Mouse (Mus musculus) kidney, adult 2 months (tissue): ENCODE data around the gene Ak7. TPM values are rescaled to one million over a fixed set of nuclear protein-coding genes. Genes with fewer than 3 reads are reported as not detected.

Experiments used
- DNase-seq: peaks from one replicate; pipeline ENCODE4 v3.0.0; 2021
- H3K27ac ChIP-seq: fragments of 200-500 bp; 2 replicates; pipeline ENCODE4 v1.5.1; 2012; ENCODE audit warnings: low read depth, low read length, control low read depth, inconsistent platforms; ENCODE audit not compliant: insufficient read depth
- H3K27me3 ChIP-seq: fragments of 200-500 bp; replicated peaks from 2 replicates; pipeline ENCODE4 v1.6.1; 2012; ENCODE audit warnings: mild to moderate bottlenecking, moderate library complexity, low read length, inconsistent platforms; ENCODE audit not compliant: control insufficient read depth, insufficient read depth
- H3K36me3 ChIP-seq: fragments of 200-500 bp; 2 replicates; pipeline ENCODE4 v1.6.1; 2012; ENCODE audit warnings: mild to moderate bottlenecking, moderate library complexity, low read length, inconsistent platforms; ENCODE audit not compliant: control insufficient read depth, insufficient read depth
- H3K4me1 ChIP-seq: fragments of 200-500 bp; 2 replicates; pipeline ENCODE4 v1.6.1; 2011; ENCODE audit warnings: low read length; ENCODE audit not compliant: control insufficient read depth, insufficient read depth
- H3K4me3 ChIP-seq: fragments of 200-500 bp; 2 replicates; pipeline ENCODE4 v1.5.1; 2011; ENCODE audit warnings: mild to moderate bottlenecking, low read depth, low read length, control low read depth; ENCODE audit not compliant: insufficient read depth
- CTCF ChIP-seq: fragments of 200-500 bp; conservative IDR thresholded peaks from 2 replicates; pipeline ENCODE4 v1.5.1; 2011; ENCODE audit warnings: low read depth, mild to moderate bottlenecking, control low read depth, low read length, moderate library complexity, mixed read lengths; ENCODE audit not compliant: insufficient read depth, insufficient read length
- POLR2A ChIP-seq: fragments of 200-500 bp; IDR thresholded peaks from one replicate; pipeline ENCODE4 v1.6.1; 2011; ENCODE audit warnings: low read depth, low read length, control low read depth
- WGBS: fragments of 180-500 bp; shearing (Covaris S2); methylation state at CpG from one replicate; pipeline ENCODE4 v1.1.7; 2018; 5-methylcytosine and 5-hydroxymethylcytosine counted together
- polyA plus RNA-seq: library from polyadenylated mRNA; depleted of rRNA; stranded (reverse); fragments of >200 nt; gene quantifications from 2 replicates; pipeline ENCODE4 v1.2.3, GENCODE M21; 2012

Gene Ak7
- polyA plus RNA-seq, 1 experiment: 0.94 TPM

GRCm38 (mm10) chr12:105686791-105687190 is 19.0 kb upstream of the Ak7 start:
- no peak for DNase-seq
- Histone ChIP-seq H3K4me1 (peaks cover 7% of the 10 kb centered on the region; the same call in 1 of the 2 replicates), H3K27me3 (no peaks in the 10 kb centered on the region), H3K36me3 (no peaks in the 10 kb centered on the region), H3K27ac (peak overlapping the region; percentile 36; the same call in 1 of the 2 replicates), H3K4me3 (no peak overlapping the region)
- WGBS: 72% methylated on average over 3 of the region's 3 CpGs
- TF ChIP-seq POLR2A (no peak), CTCF (no peak)

GRCm38 (mm10) chr12:105687416-105687815 is 18.4 kb upstream of the Ak7 start:
- peaks cover 7% of the 10 kb centered on the region; the same call in 1 of the 2 replicates for H3K4me1 ChIP-seq
- H3K36me3 ChIP-seq: no peaks in the 10 kb centered on the region
- TF ChIP-seq CTCF (no peak), POLR2A (no peak)
- peak; percentile 35 for DNase-seq
- no peak overlapping the region for H3K27ac ChIP-seq
- WGBS: 48% methylated on average over 4 of the region's 4 CpGs
- H3K27me3 ChIP-seq: no peaks in the 10 kb centered on the region
- no peak overlapping the region for H3K4me3 ChIP-seq

- WGBS: 82% methylated on average over 4 of the region's 4 CpGs
- DNase-seq: no peak
- Histone ChIP-seq H3K4me3 (no peak overlapping the region), H3K4me1 (peaks cover 3% of the 10 kb centered on the region; the same call in 1 of the 2 replicates), H3K36me3 (no peaks in the 10 kb centered on the region), H3K27ac (no peak overlapping the region), H3K27me3 (no peaks in the 10 kb centered on the region)
- TF ChIP-seq POLR2A (no peak), CTCF (no peak)
Observed at GRCm38 (mm10) chr12:105688546-105688945, 17.2 kb upstream of the Ak7 start.

GRCm38 (mm10) chr12:105689435-105689834 is 16.3 kb upstream of the Ak7 start:
- Histone ChIP-seq H3K4me3 (no peak overlapping the region), H3K27ac (no peak overlapping the region), H3K4me1 (peaks cover 3% of the 10 kb centered on the region; the same call in 1 of the 2 replicates), H3K27me3 (no peaks in the 10 kb centered on the region), H3K36me3 (no peaks in the 10 kb centered on the region)
- no peak for TF ChIP-seq POLR2A
- DNase-seq: no peak
- WGBS: 83% methylated on average over 13 of the region's 13 CpGs

GRCm38 (mm10) chr12:105694021-105694420 is 11.8 kb upstream of the Ak7 start:
- no peak overlapping the region for H3K27ac ChIP-seq
- no peaks in the 10 kb centered on the region for H3K27me3 ChIP-seq
- TF ChIP-seq POLR2A (no peak), CTCF (no peak)
- H3K4me3 ChIP-seq: no peak overlapping the region
- H3K4me1 ChIP-seq: no peaks in the 10 kb centered on the region
- WGBS: 94% methylated on average over 2 of the region's 2 CpGs
- H3K36me3 ChIP-seq: no peaks in the 10 kb centered on the region; the same call in 1 of the 2 replicates
- DNase-seq: no peak

- 85% methylated on average over 7 of the region's 7 CpGs for WGBS
- no peaks in the 10 kb centered on the region for H3K4me1 ChIP-seq
- H3K4me3 ChIP-seq: no peak overlapping the region
- H3K27ac ChIP-seq: no peak overlapping the region
- no peaks in the 10 kb centered on the region for H3K27me3 ChIP-seq
- no peak for DNase-seq
- no peak for TF ChIP-seq CTCF
- no peak for TF ChIP-seq POLR2A
- H3K36me3 ChIP-seq: no peaks in the 10 kb centered on the region; the same call in none of the 2 replicates
Observed at GRCm38 (mm10) chr12:105695848-105696247, 9.9 kb upstream of the Ak7 start.

GRCm38 (mm10) chr12:105697104-105697780 is 8.5 kb upstream of the Ak7 start:
- H3K4me3 ChIP-seq: no peak overlapping the region
- no peaks in the 10 kb centered on the region for H3K4me1 ChIP-seq
- H3K27me3 ChIP-seq: no peaks in the 10 kb centered on the region
- no peak for DNase-seq
- no peak for TF ChIP-seq POLR2A
- TF ChIP-seq CTCF: no peak
- H3K36me3 ChIP-seq: no peaks in the 10 kb centered on the region; the same call in none of the 2 replicates
- WGBS: 84% methylated on average over 8 of the region's 8 CpGs
- no peak overlapping the region for H3K27ac ChIP-seq
